Mouse (Mus musculus) effector memory CD4-positive, alpha-beta T cell, adult 7 months (primary cell): Measurements from ENCODE around the gene Serac1. TPM values are rescaled to one million over a fixed set of nuclear protein-coding genes. Genes with fewer than 3 reads are reported as not detected.

Source experiments
- polyA plus RNA-seq: library from polyadenylated mRNA; unstranded; fragments of 100-300 nt; shearing (Covaris generic); gene quantifications from one replicate; pipeline ENCODE4 v1.2.1, GENCODE M21; 2017

Serac1 gene
- 2.2 TPM for polyA plus RNA-seq

DNA sequence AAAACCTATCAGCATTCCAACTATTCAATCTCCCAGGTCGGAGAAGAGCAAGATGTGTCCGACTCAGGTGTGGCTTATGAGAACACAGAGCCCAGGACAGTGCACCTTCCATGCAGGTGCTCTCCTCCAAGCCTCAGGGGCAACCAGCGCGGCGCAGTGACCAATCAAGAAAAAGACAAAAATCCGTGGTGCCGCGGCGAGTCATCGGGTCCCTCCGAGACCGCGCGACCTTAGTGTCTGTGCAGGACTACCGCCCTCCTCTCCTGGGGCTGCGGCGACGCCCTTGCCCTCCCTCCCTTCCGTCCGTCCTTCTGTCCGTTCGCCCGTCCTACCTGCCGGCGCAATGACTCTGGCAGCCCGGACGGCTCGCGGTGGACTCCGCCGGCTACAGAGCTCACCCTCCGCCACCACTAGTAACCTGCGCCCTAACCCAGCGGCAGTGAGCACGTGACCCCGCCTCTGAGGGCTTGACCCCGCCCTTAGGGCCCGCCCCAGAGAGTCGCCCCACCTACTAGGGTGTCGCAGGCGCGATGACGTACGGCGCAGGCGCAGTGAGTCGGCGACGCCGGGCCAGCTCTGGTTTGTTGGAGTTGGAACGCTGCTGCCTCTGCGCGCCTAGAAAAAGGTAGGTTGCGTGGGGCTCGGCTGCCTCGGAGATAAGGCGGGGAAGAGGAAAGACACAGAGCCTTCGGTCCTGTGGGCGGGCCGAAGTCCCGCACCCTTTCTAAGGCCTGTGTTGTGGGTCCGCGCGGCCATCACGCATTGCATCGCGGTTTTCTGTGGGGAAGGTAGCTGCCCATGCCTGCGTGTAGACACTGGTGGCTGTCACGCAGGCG is at the start of gene Serac1, which contains the start of gene Gtf2h5:
TSS of gene Serac1 (minus strand) at position 455 of the 836 bp plus-strand sequence.
TSS of gene Gtf2h5 (plus strand) at position 500 of the 836 bp plus-strand sequence.

DNA sequence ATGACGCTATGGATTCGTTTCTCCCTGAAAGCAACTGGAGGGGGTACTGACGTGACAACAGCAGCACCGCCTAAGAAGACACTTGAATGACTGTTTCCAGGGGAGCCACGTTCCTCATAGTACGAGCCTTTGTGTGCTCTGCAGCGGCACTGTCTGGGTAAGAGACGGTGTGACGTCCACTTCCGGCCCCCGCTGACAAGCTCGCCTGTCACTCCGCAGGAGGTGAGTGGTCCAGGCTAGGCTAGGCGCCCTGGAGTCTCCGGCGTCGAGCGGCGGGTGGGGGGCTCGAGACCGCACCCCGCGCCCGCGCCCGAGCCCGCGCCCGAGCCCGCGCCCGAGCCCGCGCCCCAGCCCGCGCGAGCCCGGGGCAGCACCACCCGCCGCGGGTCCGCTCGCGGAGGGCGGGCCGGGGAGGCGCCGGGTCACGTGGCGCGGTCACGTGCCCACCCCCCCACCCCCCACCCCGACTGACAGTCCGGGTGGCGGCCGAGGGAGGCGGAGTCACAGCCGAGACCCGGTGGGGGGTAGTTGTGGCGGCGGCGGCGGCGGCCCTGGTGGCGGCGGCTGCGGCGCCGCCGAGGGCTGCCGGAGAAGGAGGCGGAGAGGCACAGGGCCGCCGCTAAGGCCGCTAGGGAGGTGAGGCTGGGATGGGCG is 26.9 kb upstream of the Serac1 start, which contains the start of gene Tulp4:
TSS of gene Tulp4 (plus strand) at position 77 of the 654 bp plus-strand sequence.

Other genes starting within 250 kb of the Serac1 start
- gene Snx9, start 238.4 kb downstream of the Serac1 start, polyA plus RNA-seq: 1.2 TPM
- 22.2 TPM for gene Synj2, start 138.5 kb downstream of the Serac1 start, polyA plus RNA-seq
- gene Gtf2h5, start within 50 bp of the Serac1 start, polyA plus RNA-seq: 62.0 TPM
- 75.3 TPM for gene Tulp4, start 26.7 kb upstream of the Serac1 start, polyA plus RNA-seq
- 8.3 TPM for gene Tmem181a, start 177.1 kb upstream of the Serac1 start, polyA plus RNA-seq
- 4.5 TPM for gene Dynlt1a, start 237.8 kb upstream of the Serac1 start, polyA plus RNA-seq